ENCODE assay signal across 16 mouse cellular contexts in genomic region chr6:39259129-39259528, GRCm38 (mm10). TPM values are rescaled to one million over a fixed set of nuclear protein-coding genes. Genes with fewer than 3 reads are reported as not detected.
DNase-seq lines count a peak whose midpoint lies in the region; ATAC-seq lines count a peak whose summit lies in the region.
"Had no signal": no experiment of that assay in that cellular context is flagged by ENCODE, and none has a peak within 500 bp of the region (broad histone marks: within the 10 kb centered on the region; RNA-seq: fewer than 3 reads in every experiment).

No protein-coding gene starts in this region.

- peaks cover 7% of the 10 kb centered on the region for H3K27me3 ChIP-seq in kidney, embryonic 16.5 days (ENCODE audit: insufficient read depth, low read length)
- H3K27me3 ChIP-seq: hindbrain, embryonic 15.5 days had no signal

- no peak overlapping the region for H3K27ac ChIP-seq in kidney, embryonic 16.5 days (ENCODE audit: low read length)
- H3K27ac ChIP-seq: hindbrain, embryonic 15.5 days; liver, embryonic 15.5 days had no signal

- no peak overlapping the region for H3K9ac ChIP-seq in kidney, embryonic 16.5 days (replicated peaks; ENCODE audit: low read length)
- H3K9ac ChIP-seq: hindbrain, embryonic 15.5 days; liver, embryonic 15.5 days had no signal

- no peak overlapping the region for H3K4me3 ChIP-seq in kidney, embryonic 16.5 days (ENCODE audit: low read length)
- H3K4me3 ChIP-seq: hindbrain, embryonic 15.5 days; liver, embryonic 15.5 days; megakaryocyte, embryonic 14.5 days had no signal

- peaks cover 17% of the 10 kb centered on the region for H3K4me1 ChIP-seq in kidney, embryonic 16.5 days (ENCODE audit: insufficient read depth, low read length)

- peak; percentile 79 for ATAC-seq in megakaryocyte, adult 5-6 weeks (ENCODE audit: poor library complexity, severe bottlenecking)
- no peak for ATAC-seq in kidney, embryonic 16.5 days (ENCODE audit: low FRiP score, low TSS enrichment)

- 87% methylated on average over 1 of the region's 1 CpGs for WGBS in kidney, embryonic 16.5 days

- DNase-seq in lung, postnatal 25 days (ENCODE audit: low spot score) = peak; percentile 64
- DNase-seq in lung, postnatal 14 days = no peak
- peak; percentile 73 for DNase-seq in CD4-positive helper T cell, adult 2 months (ENCODE audit: low read depth, low spot score)
- peak; percentile 13 for DNase-seq in MEL-GATA-1-ER (ENCODE audit: extremely low read depth, low read depth)
- no peak for DNase-seq in layer of hippocampus, postnatal 25 days (ENCODE audit: extremely low spot score in 1 of 2, low spot score in 1 of 2)
- no peak for DNase-seq in layer of hippocampus, adult 8-10 months (ENCODE audit: low spot score in 2 of 2)
- DNase-seq: adrenal gland, postnatal 10 days; cerebellum, postnatal 14 days; kidney, postnatal 10 days; left cerebral cortex, postnatal 4 days; right cerebral cortex, postnatal 25 days had no signal

- H3K9me3 ChIP-seq in kidney, embryonic 16.5 days (ENCODE audit: low read length) = no peaks in the 10 kb centered on the region
- H3K9me3 ChIP-seq: hindbrain, embryonic 15.5 days; liver, embryonic 15.5 days; megakaryocyte, embryonic 14.5 days had no signal

- H3K4me2 ChIP-seq in kidney, embryonic 16.5 days (replicated peaks; ENCODE audit: low read depth, low read length) = no peak overlapping the region
- H3K4me2 ChIP-seq: hindbrain, embryonic 15.5 days; liver, embryonic 15.5 days had no signal

- no peaks in the 10 kb centered on the region for H3K36me3 ChIP-seq in kidney, embryonic 16.5 days (ENCODE audit: insufficient read depth, low read length)
- H3K36me3 ChIP-seq: hindbrain, embryonic 15.5 days; liver, embryonic 15.5 days had no signal

RNA-seq across cellular contexts. Expression of gene Kdm7a, which starts 52.5 kb away (rescaled TPM):
- total RNA-seq in megakaryocyte, adult 5-6 weeks (2015) = 86.5 and 89.6 TPM in 2 replicates
- total RNA-seq in megakaryocyte, adult 5-6 weeks (2017) = 80.4 and 101 TPM in 2 replicates
- 10 to 100 TPM; 45.2 to 45.7 TPM for total RNA-seq in layer of hippocampus, postnatal 25 days (2021)
- total RNA-seq in layer of hippocampus, adult 8-10 months (2022) = 10 to 100 TPM; 32.8 to 56.7 (median 45.0) TPM
- 5.7 and 6.2 TPM in 2 replicates for polyA plus RNA-seq in kidney, embryonic 16.5 days (2015; fragmentation: Nextera tagmentation; extraction: Ambion mirVana)

Comparison
In these comparisons a context has a peak if more than half of its experiments do, and no peak if none do; other contexts are left out.
1. DNase-seq: peak in lung, postnatal 25 days (single experiment), CD4-positive helper T cell, adult 2 months (single experiment) and MEL-GATA-1-ER (single experiment); none in lung, postnatal 14 days (single experiment), layer of hippocampus, postnatal 25 days (0 of 2) and layer of hippocampus, adult 8-10 months (0 of 2).